ENCODE assay signal across 18 mouse cellular contexts in genomic region chr11:50367531-50367930, GRCm38 (mm10). TPM values are rescaled to one million over a fixed set of nuclear protein-coding genes. Genes with fewer than 3 reads are reported as not detected.
"Had no signal": no experiment of that assay in that cellular context is flagged by ENCODE, and none has a peak within 500 bp of the region (broad histone marks: within the 10 kb centered on the region; RNA-seq: fewer than 3 reads in every experiment).

No protein-coding gene starts in this region.

- H3K4me2 ChIP-seq: lung, embryonic 15.5 days; midbrain, embryonic 12.5 days; midbrain, embryonic 15.5 days; neural tube, embryonic 12.5 days; stomach, embryonic 15.5 days had no signal

- H3K9me3 ChIP-seq: lung, embryonic 15.5 days; midbrain, embryonic 12.5 days; midbrain, embryonic 15.5 days; neural tube, embryonic 12.5 days; stomach, embryonic 15.5 days had no signal

- H3K9ac ChIP-seq: liver, embryonic 14.5 days; lung, embryonic 15.5 days; midbrain, embryonic 12.5 days; midbrain, embryonic 15.5 days; neural tube, embryonic 12.5 days; stomach, embryonic 15.5 days had no signal

- H3K4me1 ChIP-seq: stomach, embryonic 15.5 days had no signal

- H3K27ac ChIP-seq: liver, embryonic 14.5 days; lung, embryonic 15.5 days; macrophage; midbrain, embryonic 12.5 days; midbrain, embryonic 15.5 days; neural tube, embryonic 12.5 days; stomach, embryonic 15.5 days; stomach, postnatal 0 days had no signal

- DNase-seq: lung, adult 2 months; lung, postnatal 14 days; lung, postnatal 36 days; right cerebral cortex, postnatal 14 days; thymus, adult 2 months; thymus, postnatal 25 days; thymus, postnatal 4 days had no signal

- H3K36me3 ChIP-seq: lung, embryonic 15.5 days; midbrain, embryonic 12.5 days; midbrain, embryonic 15.5 days; neural tube, embryonic 12.5 days; stomach, embryonic 15.5 days had no signal

- H3K27me3 ChIP-seq: lung, embryonic 15.5 days; midbrain, embryonic 15.5 days; neural tube, embryonic 12.5 days; stomach, embryonic 15.5 days had no signal

- H3K4me3 ChIP-seq: lung, embryonic 15.5 days; midbrain, embryonic 12.5 days; midbrain, embryonic 15.5 days; neural tube, embryonic 12.5 days; stomach, embryonic 15.5 days had no signal

- ATAC-seq: lung, postnatal 0 days; midbrain, embryonic 15.5 days had no signal

RNA-seq across cellular contexts. Expression of gene Cby3, which starts 13.3 kb away (rescaled TPM):
- polyA plus RNA-seq: liver, embryonic 14.5 days; liver, embryonic 16.5 days; macrophage; midbrain, embryonic 12.5 days; neural tube, embryonic 12.5 days; spleen, adult 2 months had no signal
